Mouse (Mus musculus) gastrocnemius, postnatal 14 days (tissue): ENCODE measurements around the gene Scmh1. TPM values are rescaled to one million over a fixed set of nuclear protein-coding genes. Genes with fewer than 3 reads are reported as not detected.

Source experiments
- DNase-seq: peaks from one replicate; pipeline ENCODE4 v3.0.0; 2021; ENCODE audit warnings: mixed read lengths
- intact Hi-C: fragments of 180-260 bp; cut with DNase I; formaldehyde crosslinking; loops from one replicate; pipeline ENCODE4 v1.15.1; 2025; ENCODE audit warnings: low total_unique reads
- total RNA-seq, 2 experiments: library from RNA; stranded (reverse); gene quantifications; 2 replicates each; pipeline ENCODE4 v1.2.3; 2021

Gene Scmh1
- total RNA-seq, 2 experiments from 2014 or later: 32.2 to 32.5 TPM

DNA sequence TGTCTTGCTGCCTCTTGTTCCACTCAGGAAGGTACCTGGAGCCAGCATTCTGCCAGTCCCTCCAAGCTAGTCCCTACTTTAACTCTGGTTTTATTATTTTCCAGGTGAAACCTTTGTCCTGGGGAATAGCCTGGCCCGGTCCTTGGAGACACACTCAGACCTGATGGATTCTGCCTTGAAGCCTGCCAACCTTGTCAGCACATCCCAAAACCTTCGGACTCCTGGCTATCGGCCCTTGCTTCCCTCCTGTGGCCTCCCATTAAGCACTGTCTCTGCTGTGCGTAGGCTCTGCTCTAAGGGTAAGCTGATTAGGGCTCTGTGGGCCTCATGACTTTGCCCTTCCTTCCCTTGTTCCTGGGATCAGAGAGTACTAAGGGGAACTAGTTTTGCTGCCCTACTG lies 117.3 kb downstream of the Scmh1 start:
- intact Hi-C loops: no loop called here
- DNase-seq: no peak

- no peak for DNase-seq
- intact Hi-C loops: no loop called here
Measured at GRCm38 (mm10) chr4:120523092-120523491, 118.0 kb downstream of the Scmh1 start.

DNA sequence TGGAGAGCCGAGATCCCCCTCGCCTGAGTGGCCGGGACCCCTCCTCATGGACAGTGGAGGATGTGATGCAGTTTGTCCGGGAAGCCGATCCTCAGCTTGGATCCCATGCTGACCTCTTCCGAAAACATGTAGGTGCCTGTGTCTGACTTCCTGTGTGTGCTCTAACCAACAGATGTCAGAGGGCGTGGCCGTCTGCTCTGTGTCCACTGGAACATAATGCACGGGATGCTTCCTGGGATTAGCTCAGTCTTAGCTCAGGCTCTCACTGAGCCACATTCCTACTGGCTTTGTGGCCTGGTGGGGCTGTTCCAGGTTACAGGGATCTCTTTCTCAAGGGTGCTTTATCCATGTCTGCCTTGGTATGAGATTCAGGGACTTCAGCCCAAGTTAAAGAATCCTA lies 123.1 kb downstream of the Scmh1 start:
- intact Hi-C loops: no loop called here

GRCm38 (mm10) chr4:120531986-120532385 lies 126.9 kb downstream of the Scmh1 start, which contains the start of gene Slfnl1:
TSS of gene Slfnl1 (plus strand) at chr4:120532231.
- no peak for DNase-seq
- intact Hi-C loops: no loop called here

More for the DNA sequence above, 123.1 kb downstream of the Scmh1 start:
- no peak for DNase-seq

- intact Hi-C loops: no loop called here
- DNase-seq: no peak
Measured at GRCm38 (mm10) chr4:120538664-120539063, 133.6 kb downstream of the Scmh1 start.

DNA sequence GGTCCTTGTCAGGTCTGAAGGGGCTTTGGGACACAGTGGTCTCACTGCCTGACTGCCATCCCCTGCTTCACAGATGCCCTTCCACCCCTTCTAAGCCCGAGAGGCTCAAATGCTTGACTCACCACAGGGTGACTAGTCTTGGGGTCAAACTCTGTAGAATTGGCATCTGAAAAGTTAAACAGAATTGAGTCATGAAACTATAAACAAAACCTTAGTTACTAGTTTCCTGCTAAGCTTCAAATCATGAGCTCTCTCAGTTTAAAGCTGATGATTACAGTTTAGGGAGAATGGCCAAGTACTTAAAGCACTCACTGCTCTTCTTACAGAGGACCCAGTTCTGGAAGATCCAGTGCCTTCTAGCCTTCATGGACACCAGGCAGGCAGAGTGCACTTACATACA lies 139.8 kb downstream of the Scmh1 start:
- DNase-seq: no peak
- intact Hi-C loops: no loop called here

- intact Hi-C loops: no loop called here
- no peak for DNase-seq
Measured at GRCm38 (mm10) chr4:120556592-120556991, 151.5 kb downstream of the Scmh1 start.

GRCm38 (mm10) chr4:120565726-120566125 lies 160.6 kb downstream of the Scmh1 start:
- no peak for DNase-seq
- intact Hi-C loops: no loop called here

DNA sequence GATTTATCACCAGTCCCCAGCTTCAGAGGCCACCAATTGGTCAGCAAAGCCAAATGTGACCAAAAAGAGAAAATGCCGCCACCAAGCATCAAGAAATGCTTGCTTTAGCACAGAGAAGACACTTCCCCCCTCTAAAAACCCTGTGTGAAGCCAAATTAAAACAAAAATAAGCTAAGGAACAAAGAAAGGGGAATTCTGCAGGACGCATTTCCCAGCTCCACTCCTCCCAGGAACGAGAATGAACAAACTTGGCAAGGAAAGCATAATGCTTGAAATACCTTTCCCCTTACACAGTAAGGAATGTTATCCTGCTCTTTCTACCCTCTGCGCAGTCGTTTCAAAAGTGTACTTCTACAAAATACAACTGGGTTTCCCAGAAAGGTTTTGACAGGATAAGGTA lies 162.9 kb downstream of the Scmh1 start:
- DNase-seq: no peak
- intact Hi-C loops: no loop called here

DNA sequence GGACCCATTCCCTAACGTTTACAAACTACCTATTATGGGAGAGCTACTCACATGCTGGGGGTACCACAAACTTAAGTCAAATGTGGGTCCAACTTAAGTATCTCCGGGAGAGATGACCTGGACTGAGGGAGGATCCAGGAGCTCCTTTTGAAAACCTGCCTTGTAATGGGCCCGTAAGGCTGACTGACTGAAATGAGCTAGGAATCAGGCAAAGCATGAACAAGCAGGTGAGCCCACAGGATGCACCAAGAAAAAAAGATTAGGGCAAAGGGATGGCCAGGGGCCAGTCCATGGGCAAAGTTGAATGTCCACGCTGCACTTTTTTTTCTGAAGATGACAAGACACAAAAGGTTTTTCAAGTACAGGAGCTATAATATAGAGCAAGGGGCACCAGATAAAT lies 163.9 kb downstream of the Scmh1 start:
- no peak for DNase-seq
- intact Hi-C loops: no loop called here

- intact Hi-C loops: no loop called here
- peak; percentile 97 for DNase-seq
Measured at GRCm38 (mm10) chr4:120569486-120570437, 164.7 kb downstream of the Scmh1 start, which contains the start of gene Ctps. TSS of gene Ctps (minus strand) at chr4:120570276.

DNA sequence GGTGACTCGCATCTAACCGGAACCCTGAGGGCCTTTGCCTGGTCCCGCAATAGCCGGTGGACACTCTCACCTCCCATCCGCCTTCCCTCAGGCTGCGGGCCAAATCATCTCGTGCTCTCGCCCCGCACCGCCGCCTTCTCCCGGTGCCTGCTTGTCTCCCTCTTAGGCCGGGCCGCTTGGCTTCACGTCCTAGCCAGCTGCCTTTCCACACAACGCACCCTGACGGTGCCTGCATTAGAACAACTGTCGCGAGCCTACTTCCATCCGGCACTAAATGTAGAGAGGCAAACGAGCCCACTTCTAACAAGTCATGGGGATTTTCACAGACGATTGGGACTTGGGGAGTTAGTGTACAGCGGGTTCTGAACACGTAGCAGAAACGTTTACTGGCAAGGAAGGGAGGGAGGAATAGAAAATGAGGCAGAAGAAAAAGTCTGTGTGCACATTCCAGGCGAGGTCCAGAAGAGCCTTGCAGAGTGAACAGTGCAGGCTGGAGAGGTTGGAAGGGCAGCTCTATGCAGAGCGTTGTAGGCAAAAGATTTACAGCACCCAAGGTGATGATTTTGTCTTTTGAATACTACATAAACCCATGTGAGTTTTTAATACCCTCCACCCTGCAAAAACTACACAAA lies 165.5 kb downstream of the Scmh1 start:
- no peak for DNase-seq
- intact Hi-C loops: no loop called here

DNA sequence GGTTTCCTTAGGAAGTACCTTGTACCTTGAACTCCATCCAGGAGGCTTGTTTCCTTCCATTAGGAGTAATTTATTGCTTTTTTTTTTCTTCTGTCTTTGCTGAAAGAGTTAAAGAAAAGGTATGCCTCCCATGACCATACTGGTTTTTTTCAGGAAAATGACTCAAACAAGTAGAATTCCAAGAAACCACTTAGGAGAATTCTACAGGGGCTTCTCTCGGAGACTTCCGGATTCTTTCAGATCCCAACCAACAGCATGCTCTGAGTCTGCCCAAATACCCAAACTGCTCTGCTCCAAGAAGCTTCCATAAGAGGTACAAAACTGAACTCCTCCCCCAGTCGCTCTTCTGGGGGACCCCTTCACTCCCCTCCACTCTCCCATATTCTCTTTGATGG lies 166.0 kb downstream of the Scmh1 start:
- intact Hi-C loops: no loop called here
- DNase-seq: no peak

- intact Hi-C loops: no loop called here
- DNase-seq: no peak
Measured at GRCm38 (mm10) chr4:120571691-120572090, 166.6 kb downstream of the Scmh1 start.

Other genes with a start within 250 kb of the Scmh1 start
- not detected for gene Edn2, start 244.1 kb upstream of the Scmh1 start, total RNA-seq
- 10 to 100 TPM in 1 of 2 experiments, 1 to 10 TPM in 1; 6.7 to 11.6 TPM for gene Foxo6, start 117.9 kb upstream of the Scmh1 start, total RNA-seq
- not detected for gene Slfnl1, start 127.0 kb downstream of the Scmh1 start, total RNA-seq
- 10 to 100 TPM; 13.4 to 20.4 TPM for gene Ctps, start 165.0 kb downstream of the Scmh1 start, total RNA-seq
- gene Gm8439, start 183.5 kb downstream of the Scmh1 start, total RNA-seq: not detected